Mouse (Mus musculus) cerebellum, postnatal 4 days (tissue): Measurements from ENCODE around the gene Ube3b.
A peak's percentile ranks its signal among the peaks of the same experiment; 100 is the strongest.

ENCODE experiments used
- DNase-seq, 2 experiments: peaks; one replicate each; pipeline ENCODE4 v3.0.0; 2022; ENCODE audit warnings: low spot score in 2 of 2, mixed read lengths in 1 of 2

The Ube3b gene

GRCm38 (mm10) chr5:114380209-114381012, at the start of gene Ube3b, which contains the start of gene Kctd10:
Gene Ube3b, plus strand, starts transcription at chr5:114380607.
Gene Kctd10, minus strand, starts transcription at chr5:114380508.
- DNase-seq = peak; percentile 54 to 83

GRCm38 (mm10) chr5:114342996-114343395, 37.4 kb upstream of the Ube3b start:
- DNase-seq = no peak

GRCm38 (mm10) chr5:114343612-114344011, 36.8 kb upstream of the Ube3b start:
- DNase-seq = no peak

GRCm38 (mm10) chr5:114345538-114345937, 34.9 kb upstream of the Ube3b start:
- DNase-seq = no peak

GRCm38 (mm10) chr5:114347005-114347404, 33.4 kb upstream of the Ube3b start:
- DNase-seq = no peak

- DNase-seq = no peak
These were observed 28.9 kb upstream of the Ube3b start for GRCm38 (mm10) chr5:114351490-114351889.

GRCm38 (mm10) chr5:114356250-114356935, 24.0 kb upstream of the Ube3b start:
- DNase-seq = peak; percentile 34 to 35

- no peak for DNase-seq
These were observed 23.3 kb upstream of the Ube3b start for GRCm38 (mm10) chr5:114356936-114357751.

- no peak for DNase-seq
These were observed 21.6 kb upstream of the Ube3b start for GRCm38 (mm10) chr5:114358833-114359232.

- DNase-seq = no peak
These were observed 20.8 kb upstream of the Ube3b start for GRCm38 (mm10) chr5:114359586-114359985.

- no peak for DNase-seq
These were observed 19.4 kb upstream of the Ube3b start for GRCm38 (mm10) chr5:114360968-114361367.

- no peak for DNase-seq
These were observed 15.2 kb upstream of the Ube3b start for GRCm38 (mm10) chr5:114365043-114365752.

GRCm38 (mm10) chr5:114368121-114368520, 12.3 kb upstream of the Ube3b start:
- no peak for DNase-seq

- no peak for DNase-seq
These were observed 11.5 kb upstream of the Ube3b start for GRCm38 (mm10) chr5:114368803-114369496.

GRCm38 (mm10) chr5:114369921-114370320, 10.5 kb upstream of the Ube3b start:
- no peak for DNase-seq

- DNase-seq = no peak
These were observed 10.0 kb upstream of the Ube3b start for GRCm38 (mm10) chr5:114370371-114370776.

- no peak for DNase-seq
These were observed 9.1 kb upstream of the Ube3b start for GRCm38 (mm10) chr5:114371331-114371730.

GRCm38 (mm10) chr5:114371731-114372473, 8.5 kb upstream of the Ube3b start:
- DNase-seq = no peak

- no peak for DNase-seq
These were observed 7.8 kb upstream of the Ube3b start for GRCm38 (mm10) chr5:114372565-114372964.

GRCm38 (mm10) chr5:114373174-114373573, 7.2 kb upstream of the Ube3b start:
- DNase-seq = no peak
